In genomic region chr12:54460135-54460523, GRCm38 (mm10) we compare ENCODE assay signal across 10 mouse cellular contexts.
DNase-seq lines count a peak whose midpoint lies in the region; ATAC-seq lines count a peak whose summit lies in the region.
"Had no signal": no experiment of that assay in that cellular context is flagged by ENCODE, and none has a peak within 500 bp of the region (broad histone marks: within the 10 kb centered on the region; RNA-seq: fewer than 3 reads in every experiment).

No protein-coding gene starts in this region.

- peak; percentile 57 for ATAC-seq in intestine, embryonic 15.5 days
- ATAC-seq in forebrain, embryonic 15.5 days (replicated peaks), result no peak

- no peaks in the 10 kb centered on the region for H3K27me3 ChIP-seq in intestine, embryonic 15.5 days (replicated peaks)
- H3K27me3 ChIP-seq in forebrain, embryonic 15.5 days, result no peaks in the 10 kb centered on the region
- H3K27me3 ChIP-seq: hindbrain, embryonic 15.5 days had no signal

- H3K27ac ChIP-seq in intestine, embryonic 15.5 days, result peak overlapping the region; percentile 71
- H3K27ac ChIP-seq in forebrain, embryonic 15.5 days (replicated peaks), result no peak overlapping the region
- H3K27ac ChIP-seq: hindbrain, embryonic 15.5 days had no signal

- intact Hi-C loops in left cerebral cortex, postnatal 14 days (cut with DNase I), result no loop called here

- H3K4me1 ChIP-seq in intestine, embryonic 15.5 days (replicated peaks), result peaks cover 6% of the 10 kb centered on the region
- H3K4me1 ChIP-seq in forebrain, embryonic 15.5 days, result no peaks in the 10 kb centered on the region
- H3K4me1 ChIP-seq: hindbrain, embryonic 15.5 days had no signal

- 66% methylated on average over 7 of the region's 7 CpGs for WGBS in intestine, embryonic 15.5 days
- 70% methylated on average over 7 of the region's 7 CpGs for WGBS in forebrain, embryonic 15.5 days

- DNase-seq in gastrocnemius, postnatal 10 days, result peak; percentile 21
- DNase-seq in gastrocnemius, adult 18-20 months (ENCODE audit: low spot score), result no peak
- DNase-seq in 416B (ENCODE audit: low read depth), result peak; percentile 26
- peak; percentile 79 to 86 for DNase-seq in cerebellum, postnatal 10 days
- DNase-seq in left cerebral cortex, postnatal 14 days (ENCODE audit: low spot score in 2 of 2), result no peak
- no peak for DNase-seq in right cerebral cortex, postnatal 14 days

- H3K4me2 ChIP-seq in intestine, embryonic 15.5 days (replicated peaks), result peak overlapping the region; percentile 12
- H3K4me2 ChIP-seq in forebrain, embryonic 15.5 days (replicated peaks), result no peak overlapping the region
- H3K4me2 ChIP-seq: hindbrain, embryonic 15.5 days; lung, embryonic 14.5 days had no signal

- no peaks in the 10 kb centered on the region for H3K36me3 ChIP-seq in intestine, embryonic 15.5 days
- no peaks in the 10 kb centered on the region for H3K36me3 ChIP-seq in forebrain, embryonic 15.5 days
- H3K36me3 ChIP-seq: hindbrain, embryonic 15.5 days had no signal

- H3K9me3 ChIP-seq in intestine, embryonic 15.5 days, result no peaks in the 10 kb centered on the region
- no peaks in the 10 kb centered on the region for H3K9me3 ChIP-seq in forebrain, embryonic 15.5 days
- H3K9me3 ChIP-seq: hindbrain, embryonic 15.5 days had no signal

- no peak overlapping the region for H3K4me3 ChIP-seq in intestine, embryonic 15.5 days (replicated peaks)
- no peak overlapping the region for H3K4me3 ChIP-seq in forebrain, embryonic 15.5 days
- H3K4me3 ChIP-seq: hindbrain, embryonic 15.5 days had no signal

- no peak overlapping the region for H3K9ac ChIP-seq in intestine, embryonic 15.5 days
- H3K9ac ChIP-seq in forebrain, embryonic 15.5 days (replicated peaks), result no peak overlapping the region
- H3K9ac ChIP-seq: hindbrain, embryonic 15.5 days; lung, embryonic 14.5 days had no signal

Comparison
In these comparisons a context has a peak if more than half of its experiments do, and no peak if none do; other contexts are left out.
1. DNase-seq: peak in gastrocnemius, postnatal 10 days (single experiment), 416B (single experiment) and cerebellum, postnatal 10 days (2 of 2); none in gastrocnemius, adult 18-20 months (single experiment), left cerebral cortex, postnatal 14 days (0 of 2) and right cerebral cortex, postnatal 14 days (single experiment).